Mouse (Mus musculus): ENCODE measurements around the gene Accsl. TPM values are rescaled to one million over a fixed set of nuclear protein-coding genes. Genes with fewer than 3 reads are reported as not detected.
A peak's percentile ranks its signal among the peaks of the same experiment; 100 is the strongest.

Gene Accsl
- 0.33 and 0.66 TPM in 2 replicates for polyA plus RNA-seq (2014; fragmentation: Nextera tagmentation; extraction: Ambion mirVana)

DNA sequence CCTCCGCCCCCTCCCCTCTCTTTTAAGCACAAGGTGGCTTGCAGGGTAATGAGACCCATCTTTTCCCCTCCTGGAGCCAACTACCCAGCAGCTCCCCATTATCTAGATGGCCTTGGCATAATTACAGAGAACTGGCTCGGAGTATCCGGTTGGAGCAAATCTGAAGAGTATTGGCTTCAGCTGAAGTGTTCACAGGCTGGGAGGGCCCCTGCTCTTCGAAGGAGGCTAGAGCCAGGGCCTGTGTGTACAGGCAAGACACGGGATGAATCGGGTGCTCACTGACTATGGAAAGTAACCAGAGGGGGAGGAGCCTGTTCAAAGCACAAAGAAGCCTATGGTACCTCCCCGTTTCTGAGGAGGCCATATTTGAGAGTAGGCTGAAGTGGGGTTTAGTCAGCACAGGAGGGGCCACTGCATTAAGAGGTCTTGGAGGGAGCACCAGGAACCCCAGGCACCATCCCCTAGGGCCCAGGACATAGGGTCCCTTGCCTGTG lies at the start of gene Accsl:
Gene Accsl (minus strand): TSS at position 51 of the 494 bp plus-strand sequence.
- Histone ChIP-seq H3K9me3 (ENCODE audit: control insufficient read depth, low read length) (no peaks in the 10 kb centered on the region), H3K27me3 (ENCODE audit: control insufficient read depth, insufficient read depth, low read length) (no peaks in the 10 kb centered on the region), H3K36me3 (ENCODE audit: control insufficient read depth, insufficient read depth, low read length) (no peaks in the 10 kb centered on the region), H3K4me1 (ENCODE audit: control insufficient read depth, insufficient read depth, low read length) (peaks cover 8% of the 10 kb centered on the region; the same call in 1 of the 2 replicates), H3K4me2 (ENCODE audit: low read depth, low read length) (no peak within 1 kb of the TSS), H3K27ac (ENCODE audit: low read depth, low read length) (no peak within 1 kb of the TSS), H3K9ac (replicated peaks; ENCODE audit: low read depth, low read length) (no peak within 1 kb of the TSS), H3K4me3 (ENCODE audit: low read depth, low read length) (no peak within 1 kb of the TSS)
- WGBS = 65% methylated on average over 7 of the region's 7 CpGs
- ATAC-seq (ENCODE audit: low read depth) = no peak

GRCm38 (mm10) chr2:93913552-93913951 lies 44.6 kb upstream of the Accsl start:
- H3K36me3 ChIP-seq (ENCODE audit: control insufficient read depth, insufficient read depth, low read length) = no peaks in the 10 kb centered on the region
- no peak overlapping the region for H3K4me2 ChIP-seq (ENCODE audit: low read depth, low read length)
- 91% methylated on average over 2 of the region's 2 CpGs for WGBS
- no peaks in the 10 kb centered on the region for H3K27me3 ChIP-seq (ENCODE audit: control insufficient read depth, insufficient read depth, low read length)
- H3K9me3 ChIP-seq (ENCODE audit: control insufficient read depth, low read length) = no peaks in the 10 kb centered on the region
- no peak overlapping the region for H3K4me3 ChIP-seq (ENCODE audit: low read depth, low read length)
- ATAC-seq (ENCODE audit: low read depth) = no peak
- 0 out of 2 replicates have a peak, but pooled peaks cover under 1% of the 10 kb centered on the region for H3K4me1 ChIP-seq (ENCODE audit: control insufficient read depth, insufficient read depth, low read length)
- no peak overlapping the region for H3K27ac ChIP-seq (ENCODE audit: low read depth, low read length)
- H3K9ac ChIP-seq (replicated peaks; ENCODE audit: low read depth, low read length) = no peak overlapping the region

DNA sequence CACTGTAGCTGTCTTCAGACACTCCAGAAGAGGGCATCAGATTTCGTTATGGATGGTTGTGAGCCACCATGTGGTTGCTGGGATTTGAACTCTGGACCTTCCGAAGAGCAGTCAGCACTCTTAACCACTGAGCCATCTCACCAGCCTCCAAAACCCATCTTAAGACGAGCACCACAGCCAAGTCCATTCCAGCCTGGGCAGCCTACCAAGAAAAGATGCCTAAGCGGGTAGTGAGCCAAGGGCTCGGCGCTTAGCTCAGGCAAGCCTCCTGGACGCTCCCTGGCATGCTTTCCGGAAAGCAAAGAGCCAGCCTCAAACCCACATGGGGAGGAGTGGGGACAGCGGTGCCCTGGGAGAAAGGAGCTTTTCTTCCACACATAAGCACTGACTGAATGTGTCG lies 43.0 kb upstream of the Accsl start:
- H3K36me3 ChIP-seq (ENCODE audit: control insufficient read depth, insufficient read depth, low read length) = no peaks in the 10 kb centered on the region
- peaks cover 14% of the 10 kb centered on the region for H3K4me1 ChIP-seq (ENCODE audit: control insufficient read depth, insufficient read depth, low read length)
- H3K9me3 ChIP-seq (ENCODE audit: control insufficient read depth, low read length) = no peaks in the 10 kb centered on the region
- WGBS = 83% methylated on average over 10 of the region's 10 CpGs
- H3K27me3 ChIP-seq (ENCODE audit: control insufficient read depth, insufficient read depth, low read length) = no peaks in the 10 kb centered on the region
- no peak overlapping the region for H3K4me2 ChIP-seq (ENCODE audit: low read depth, low read length)
- no peak overlapping the region for H3K9ac ChIP-seq (replicated peaks; ENCODE audit: low read depth, low read length)
- no peak for ATAC-seq (ENCODE audit: low read depth)
- no peak overlapping the region for H3K27ac ChIP-seq (ENCODE audit: low read depth, low read length)
- H3K4me3 ChIP-seq (ENCODE audit: low read depth, low read length) = no peak overlapping the region

GRCm38 (mm10) chr2:93909716-93910115 lies 40.8 kb upstream of the Accsl start:
- Histone ChIP-seq H3K9ac (replicated peaks; ENCODE audit: low read depth, low read length) (no peak overlapping the region), H3K4me3 (ENCODE audit: low read depth, low read length) (no peak overlapping the region), H3K9me3 (ENCODE audit: control insufficient read depth, low read length) (no peaks in the 10 kb centered on the region), H3K27ac (ENCODE audit: low read depth, low read length) (no peak overlapping the region), H3K4me1 (ENCODE audit: control insufficient read depth, insufficient read depth, low read length) (peaks cover 18% of the 10 kb centered on the region), H3K36me3 (ENCODE audit: control insufficient read depth, insufficient read depth, low read length) (no peaks in the 10 kb centered on the region), H3K4me2 (ENCODE audit: low read depth, low read length) (no peak overlapping the region), H3K27me3 (ENCODE audit: control insufficient read depth, insufficient read depth, low read length) (no peaks in the 10 kb centered on the region)
- 74% methylated on average over 5 of the region's 5 CpGs for WGBS
- no peak for ATAC-seq (ENCODE audit: low read depth)

- Histone ChIP-seq H3K36me3 (ENCODE audit: control insufficient read depth, insufficient read depth, low read length) (no peaks in the 10 kb centered on the region), H3K9me3 (ENCODE audit: control insufficient read depth, low read length) (no peaks in the 10 kb centered on the region), H3K4me1 (ENCODE audit: control insufficient read depth, insufficient read depth, low read length) (peaks cover 18% of the 10 kb centered on the region), H3K4me3 (ENCODE audit: low read depth, low read length) (no peak overlapping the region), H3K4me2 (ENCODE audit: low read depth, low read length) (no peak overlapping the region), H3K27ac (ENCODE audit: low read depth, low read length) (peak overlapping the region; percentile 58), H3K27me3 (ENCODE audit: control insufficient read depth, insufficient read depth, low read length) (no peaks in the 10 kb centered on the region), H3K9ac (replicated peaks; ENCODE audit: low read depth, low read length) (no peak overlapping the region)
- ATAC-seq (ENCODE audit: low read depth) = peak; percentile 72
- 54% methylated on average over 9 of the region's 9 CpGs for WGBS
Measured at GRCm38 (mm10) chr2:93907519-93908294, 38.8 kb upstream of the Accsl start.

GRCm38 (mm10) chr2:93906316-93906715 lies 37.4 kb upstream of the Accsl start:
- Histone ChIP-seq H3K4me2 (ENCODE audit: low read depth, low read length) (no peak overlapping the region), H3K27ac (ENCODE audit: low read depth, low read length) (no peak overlapping the region; the same call in 1 of the 2 replicates), H3K9me3 (ENCODE audit: control insufficient read depth, low read length) (no peaks in the 10 kb centered on the region), H3K27me3 (ENCODE audit: control insufficient read depth, insufficient read depth, low read length) (no peaks in the 10 kb centered on the region), H3K36me3 (ENCODE audit: control insufficient read depth, insufficient read depth, low read length) (no peaks in the 10 kb centered on the region), H3K4me3 (ENCODE audit: low read depth, low read length) (no peak overlapping the region), H3K4me1 (ENCODE audit: control insufficient read depth, insufficient read depth, low read length) (peaks cover 18% of the 10 kb centered on the region), H3K9ac (replicated peaks; ENCODE audit: low read depth, low read length) (no peak overlapping the region)
- no peak for ATAC-seq (ENCODE audit: low read depth)
- 53% methylated on average over 4 of the region's 4 CpGs for WGBS

- H3K4me3 ChIP-seq (ENCODE audit: low read depth, low read length) = no peak overlapping the region
- ATAC-seq (ENCODE audit: low read depth) = no peak
- H3K36me3 ChIP-seq (ENCODE audit: control insufficient read depth, insufficient read depth, low read length) = no peaks in the 10 kb centered on the region
- no peaks in the 10 kb centered on the region for H3K27me3 ChIP-seq (ENCODE audit: control insufficient read depth, insufficient read depth, low read length)
- no peak overlapping the region for H3K9ac ChIP-seq (replicated peaks; ENCODE audit: low read depth, low read length)
- no peak overlapping the region for H3K27ac ChIP-seq (ENCODE audit: low read depth, low read length)
- no peak overlapping the region for H3K4me2 ChIP-seq (ENCODE audit: low read depth, low read length)
- H3K9me3 ChIP-seq (ENCODE audit: control insufficient read depth, low read length) = no peaks in the 10 kb centered on the region
- 68% methylated on average over 6 of the region's 6 CpGs for WGBS
- H3K4me1 ChIP-seq (ENCODE audit: control insufficient read depth, insufficient read depth, low read length) = peaks cover 16% of the 10 kb centered on the region
Measured at GRCm38 (mm10) chr2:93903415-93903814, 34.5 kb upstream of the Accsl start.

DNA sequence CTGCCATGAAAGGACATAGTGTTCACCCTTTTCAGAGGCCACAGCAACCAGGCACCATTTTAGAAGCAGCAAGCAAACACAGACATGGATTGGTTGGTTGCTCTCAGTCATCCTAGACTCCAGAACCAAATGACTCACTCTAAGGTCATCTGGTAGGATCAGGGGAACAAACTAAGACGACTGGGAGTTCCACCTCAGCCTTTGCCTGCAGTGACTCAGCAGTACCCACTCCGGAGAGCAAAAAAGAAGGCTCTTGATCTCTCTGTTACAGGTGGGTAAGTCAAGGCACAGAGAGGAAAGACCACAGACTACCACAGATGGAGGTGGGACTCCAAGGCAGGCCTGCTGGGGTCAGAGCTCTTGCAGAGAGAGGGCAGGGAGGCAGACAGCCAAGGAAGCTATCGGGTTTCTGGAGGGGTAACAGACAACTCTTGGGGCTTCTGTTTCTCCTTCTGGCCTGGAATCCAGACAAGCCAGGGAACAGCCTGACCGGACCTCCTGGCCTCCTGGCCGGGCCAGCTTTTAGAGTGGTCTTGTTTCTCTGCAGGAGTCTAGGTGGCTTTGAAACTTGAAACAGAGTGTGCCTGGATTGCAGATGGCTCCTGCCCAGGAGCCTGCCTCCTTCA lies 33.8 kb upstream of the Accsl start:
- Histone ChIP-seq H3K27ac (ENCODE audit: low read depth, low read length) (no peak overlapping the region), H3K4me1 (ENCODE audit: control insufficient read depth, insufficient read depth, low read length) (peaks cover 10% of the 10 kb centered on the region), H3K4me2 (ENCODE audit: low read depth, low read length) (no peak overlapping the region), H3K9me3 (ENCODE audit: control insufficient read depth, low read length) (no peaks in the 10 kb centered on the region), H3K36me3 (ENCODE audit: control insufficient read depth, insufficient read depth, low read length) (no peaks in the 10 kb centered on the region), H3K9ac (replicated peaks; ENCODE audit: low read depth, low read length) (no peak overlapping the region), H3K4me3 (ENCODE audit: low read depth, low read length) (no peak overlapping the region), H3K27me3 (ENCODE audit: control insufficient read depth, insufficient read depth, low read length) (no peaks in the 10 kb centered on the region)
- no peak for ATAC-seq (ENCODE audit: low read depth)
- WGBS = 66% methylated on average over 5 of the region's 5 CpGs

Measured in neural tube, embryonic 14.5 days (tissue).